Mouse (Mus musculus) liver, postnatal 0 days (tissue): ENCODE measurements around the gene Gtpbp3. TPM values are rescaled to one million over a fixed set of nuclear protein-coding genes. Genes with fewer than 3 reads are reported as not detected.

Experiments
- ATAC-seq: fragments of 200-750 bp; cut with Nextera tagmentation; 2 replicates; pipeline ENCODE4 v1.8.0; 2017; ENCODE audit warnings: mild to moderate bottlenecking, moderate library complexity
- DNase-seq: peaks from one replicate; pipeline ENCODE4 v3.0.0-alpha.2; 2016
- H3K27ac ChIP-seq: fragments of 300-500 bp; sonication (generic); 2 replicates; pipeline ENCODE4 v1.5.1; 2014; ENCODE audit warnings: antibody characterized with exemption, moderate library complexity, mild to moderate bottlenecking, low read depth
- H3K27me3 ChIP-seq: fragments of 300-500 bp; sonication (generic); 2 replicates; pipeline ENCODE4 v1.6.1; 2014; ENCODE audit warnings: low read length, control low read depth, mixed read lengths; ENCODE audit not compliant: insufficient read depth
- H3K36me3 ChIP-seq: fragments of 300-500 bp; sonication (generic); replicated peaks from 2 replicates; pipeline ENCODE4 v1.6.1; 2014; ENCODE audit warnings: mild to moderate bottlenecking, control low read depth, low read length, moderate library complexity, mixed read lengths; ENCODE audit not compliant: insufficient read depth
- H3K4me1 ChIP-seq: fragments of 300-500 bp; sonication (generic); 2 replicates; pipeline ENCODE4 v1.6.1; 2014; ENCODE audit warnings: antibody characterized with exemption, mild to moderate bottlenecking, control low read depth; ENCODE audit not compliant: insufficient read depth
- H3K4me2 ChIP-seq: fragments of 300-500 bp; sonication (generic); 2 replicates; pipeline ENCODE4 v1.6.1; 2014; ENCODE audit warnings: low read depth, mild to moderate bottlenecking, low read length, moderate library complexity, mixed read lengths
- H3K4me3 ChIP-seq: fragments of 300-500 bp; sonication (generic); 2 replicates; pipeline ENCODE4 v1.5.1; 2014; ENCODE audit warnings: low read depth, low read length
- H3K9ac ChIP-seq: fragments of 300-500 bp; sonication (generic); replicated peaks from 2 replicates; pipeline ENCODE4 v1.6.1; 2014; ENCODE audit warnings: mild to moderate bottlenecking, moderate library complexity
- H3K9me3 ChIP-seq: fragments of 300-500 bp; sonication (generic); 2 replicates; pipeline ENCODE4 v1.6.1; 2016; ENCODE audit warnings: mild to moderate bottlenecking, control low read depth, low read length, mixed read lengths
- CTCF ChIP-seq: sonication (generic); IDR thresholded peaks from 2 replicates; pipeline ENCODE4 v1.5.1; 2016; ENCODE audit warnings: antibody characterized with exemption, low read depth
- EP300 ChIP-seq: IDR thresholded peaks from 2 replicates; pipeline ENCODE4 v1.6.1; 2016; ENCODE audit warnings: antibody characterized with exemption, low read depth, mild to moderate bottlenecking
- WGBS: fragments of 180-500 bp; shearing (Covaris S2); extraction: QIAGEN DNeasy Blood & Tissue Kit; methylation state at CpG from one replicate; pipeline ENCODE4 v1.1.7; 2014; ENCODE audit not compliant: insufficient replicate concordance; 5-methylcytosine and 5-hydroxymethylcytosine counted together
- polyA plus RNA-seq: library from polyadenylated mRNA; unstranded; fragments of >200 nt; fragmentation: Nextera tagmentation; extraction: Ambion mirVana; gene quantifications from 2 replicates; pipeline ENCODE4 v1.2.1, GENCODE M21; 2015

Gene Gtpbp3
- polyA plus RNA-seq, 1 experiment from 2014 or later: 4.9 TPM

GRCm38 (mm10) chr8:71471861-71472260 lies 16.0 kb upstream of the Gtpbp3 start:
- Histone ChIP-seq H3K9me3 (no peaks in the 10 kb centered on the region), H3K9ac (no peak overlapping the region), H3K4me3 (no peak overlapping the region), H3K27me3 (no peaks in the 10 kb centered on the region), H3K4me2 (no peak overlapping the region), H3K36me3 (peaks cover 40% of the 10 kb centered on the region), H3K4me1 (peaks cover 12% of the 10 kb centered on the region; the same call in 1 of the 2 replicates), H3K27ac (no peak overlapping the region)
- TF ChIP-seq EP300: no peak
- TF ChIP-seq CTCF: no peak
- no peak for ATAC-seq
- DNase-seq: no peak
- WGBS: 95% methylated on average over 17 of the region's 17 CpGs

- TF ChIP-seq EP300: no peak
- peak; percentile 39 for TF ChIP-seq CTCF
These were observed 15.1 kb upstream of the Gtpbp3 start for GRCm38 (mm10) chr8:71472601-71473386.

GRCm38 (mm10) chr8:71474344-71474743 lies 13.6 kb upstream of the Gtpbp3 start:
- Histone ChIP-seq H3K4me1 (peaks cover 9% of the 10 kb centered on the region; the same call in 1 of the 2 replicates), H3K27me3 (no peaks in the 10 kb centered on the region), H3K4me3 (no peak overlapping the region), H3K9me3 (no peaks in the 10 kb centered on the region), H3K4me2 (no peak overlapping the region), H3K9ac (no peak overlapping the region), H3K36me3 (peaks cover 40% of the 10 kb centered on the region), H3K27ac (no peak overlapping the region)
- DNase-seq: no peak
- TF ChIP-seq CTCF: no peak
- no peak for TF ChIP-seq EP300
- ATAC-seq: no peak
- WGBS: 95% methylated on average over 18 of the region's 18 CpGs

More at GRCm38 (mm10) chr8:71472601-71473386, 15.1 kb upstream of the Gtpbp3 start:
- Histone ChIP-seq H3K4me1 (peaks cover 12% of the 10 kb centered on the region; the same call in 1 of the 2 replicates), H3K9me3 (no peaks in the 10 kb centered on the region), H3K9ac (no peak overlapping the region), H3K4me3 (no peak overlapping the region), H3K27ac (no peak overlapping the region), H3K4me2 (no peak overlapping the region), H3K27me3 (no peaks in the 10 kb centered on the region), H3K36me3 (peaks cover 40% of the 10 kb centered on the region)
- WGBS: 85% methylated on average over 8 of the region's 8 CpGs
- DNase-seq (no peak), ATAC-seq (no peak)

- no peak for DNase-seq
- peaks cover 40% of the 10 kb centered on the region for H3K36me3 ChIP-seq
These were observed 12.9 kb upstream of the Gtpbp3 start for GRCm38 (mm10) chr8:71474785-71475701.

GRCm38 (mm10) chr8:71475702-71476075 lies 12.2 kb upstream of the Gtpbp3 start:
- no peak overlapping the region for H3K27ac ChIP-seq
- 33% methylated on average over 4 of the region's 4 CpGs for WGBS
- no peak for ATAC-seq

More at GRCm38 (mm10) chr8:71474785-71475701, 12.9 kb upstream of the Gtpbp3 start:
- Histone ChIP-seq H3K9me3 (no peaks in the 10 kb centered on the region), H3K9ac (no peak overlapping the region), H3K27ac (no peak overlapping the region), H3K4me3 (no peak overlapping the region), H3K4me2 (no peak overlapping the region), H3K27me3 (no peaks in the 10 kb centered on the region), H3K4me1 (peaks cover 5% of the 10 kb centered on the region; the same call in 1 of the 2 replicates)
- ATAC-seq: no peak
- TF ChIP-seq CTCF: no peak
- TF ChIP-seq EP300: no peak
- WGBS: 88% methylated on average over 25 of the region's 25 CpGs

More at GRCm38 (mm10) chr8:71475702-71476075, 12.2 kb upstream of the Gtpbp3 start:
- H3K4me1 ChIP-seq: no peaks in the 10 kb centered on the region; the same call in 1 of the 2 replicates
- H3K4me3 ChIP-seq: peak overlapping the region; percentile 55
- H3K27me3 ChIP-seq: no peaks in the 10 kb centered on the region; the same call in 1 of the 2 replicates
- H3K4me2 ChIP-seq: peak overlapping the region; percentile 90
- TF ChIP-seq EP300 (no peak), CTCF (no peak)
- DNase-seq: no peak
- no peaks in the 10 kb centered on the region for H3K9me3 ChIP-seq
- H3K9ac ChIP-seq: peak overlapping the region; percentile 67; the same call in 1 of the 2 replicates
- H3K36me3 ChIP-seq: peaks cover 40% of the 10 kb centered on the region
